Comparison of ENCODE assay signal across 8 mouse cellular contexts in genomic region chr19:5297903-5298800, GRCm38 (mm10). TPM values are rescaled to one million over a fixed set of nuclear protein-coding genes. Genes with fewer than 3 reads are reported as not detected.
DNase-seq lines count a peak whose midpoint lies in the region; ATAC-seq lines count a peak whose summit lies in the region.

Gene Gal3st3, plus strand, starts transcription at chr19:5298331.

- peak within 1 kb of the TSS; percentile 48 to 49 for H3K4me3 ChIP-seq in heart, embryonic 14.5 days (ENCODE audit: control insufficient read depth in 1 of 2, insufficient read depth in 1 of 2, low read depth in 1 of 2, low read length in 2 of 2)
- H3K4me3 ChIP-seq in neural tube, embryonic 14.5 days (ENCODE audit: low read depth, low read length) = peak within 1 kb of the TSS; percentile 69

- H3K4me2 ChIP-seq in heart, embryonic 14.5 days (ENCODE audit: low read length) = peak within 1 kb of the TSS; percentile 88
- peak within 1 kb of the TSS; percentile 61 for H3K4me2 ChIP-seq in neural tube, embryonic 14.5 days (ENCODE audit: low read depth, low read length)

- no peak for ATAC-seq in heart, embryonic 14.5 days (ENCODE audit: insufficient number of reproducible peaks, insufficient read depth, low FRiP score, low read depth)
- ATAC-seq in neural tube, embryonic 14.5 days (ENCODE audit: low read depth) = peak; percentile 55

- WGBS in heart, embryonic 14.5 days = 7% methylated on average over 32 of the region's 32 CpGs
- 5% methylated on average over 29 of the region's 32 CpGs for WGBS in neural tube, embryonic 14.5 days

- peak within 1 kb of the TSS; percentile 21 to 64; a peak in 3 of 4 replicates for H3K27ac ChIP-seq in heart, embryonic 14.5 days (replicated peaks in 1 of 2; ENCODE audit: control insufficient read depth in 1 of 2, insufficient read depth in 1 of 2, low read depth in 2 of 2, low read length in 2 of 2)
- H3K27ac ChIP-seq in neural tube, embryonic 14.5 days (ENCODE audit: low read depth, low read length) = peak within 1 kb of the TSS; percentile 85

- no peaks in the 10 kb centered on the region for H3K27me3 ChIP-seq in heart, embryonic 14.5 days (ENCODE audit: control insufficient read depth, insufficient read depth, low read length)
- no peaks in the 10 kb centered on the region for H3K27me3 ChIP-seq in neural tube, embryonic 14.5 days (ENCODE audit: control insufficient read depth, insufficient read depth, low read length)

- H3K9me3 ChIP-seq in heart, embryonic 14.5 days (ENCODE audit: control insufficient read depth, low read length) = no peaks in the 10 kb centered on the region
- no peaks in the 10 kb centered on the region for H3K9me3 ChIP-seq in neural tube, embryonic 14.5 days (ENCODE audit: control insufficient read depth, low read length)

- intact Hi-C loops in left cerebral cortex, postnatal 25 days (cut with DNase I) = loop anchor here (2.0 to 5.0 kb wide), 2 partner anchors 69 to 193 kb away; partner anchors contain the start of genes Banf1, Cfl1 and Eif1ad
- intact Hi-C loops in gastrocnemius, postnatal 14 days (cut with DNase I; ENCODE audit: low total_unique reads) = no loop called here

- H3K36me3 ChIP-seq in heart, embryonic 14.5 days (ENCODE audit: control insufficient read depth, insufficient read depth, low read length) = peaks cover 11% of the 10 kb centered on the region
- peaks cover 8% of the 10 kb centered on the region for H3K36me3 ChIP-seq in neural tube, embryonic 14.5 days (ENCODE audit: control insufficient read depth, insufficient read depth, low read length)

- H3K9ac ChIP-seq in heart, embryonic 14.5 days (ENCODE audit: low read length) = peak within 1 kb of the TSS; percentile 75
- H3K9ac ChIP-seq in neural tube, embryonic 14.5 days (replicated peaks; ENCODE audit: low read depth, low read length) = peak within 1 kb of the TSS; percentile 87

- DNase-seq in heart, adult 8-10 months (ENCODE audit: low spot score) = no peak
- DNase-seq in heart, postnatal 4 days = no peak
- peak; percentile 76 for DNase-seq in cerebellum, postnatal 10 days
- DNase-seq in left cerebral cortex, postnatal 25 days (ENCODE audit: low spot score in 2 of 2) = peak; percentile 62 to 69
- DNase-seq in gastrocnemius, postnatal 14 days = no peak
- DNase-seq in spleen, adult 12 weeks (ENCODE audit: low spot score) = no peak

- H3K4me1 ChIP-seq in heart, embryonic 14.5 days (ENCODE audit: control insufficient read depth in 2 of 2, insufficient read depth in 2 of 2, low read length in 2 of 2) = peaks cover 12 to 29% of the 10 kb centered on the region in 2 experiments
- H3K4me1 ChIP-seq in neural tube, embryonic 14.5 days (ENCODE audit: control insufficient read depth, insufficient read depth, low read length) = peaks cover 28% of the 10 kb centered on the region

RNA-seq across cellular contexts. Expression of gene Gal3st3, which starts in this region (rescaled TPM):
- total RNA-seq in heart, adult 8-10 months (2022) = 10 to 100 TPM; 22.3 to 32.9 (median 25.1) TPM
- total RNA-seq in heart, postnatal 4 days (2021) = 1 to 10 TPM; 7.4 to 9.3 TPM
- 6.4 and 6.7 TPM in 2 replicates for polyA plus RNA-seq in heart, embryonic 14.5 days (2014; fragmentation: Nextera tagmentation; extraction: Ambion mirVana)
- 10 to 100 TPM; 84.3 to 92.4 TPM for total RNA-seq in left cerebral cortex, postnatal 25 days (2021)
- 31.0 and 38.3 TPM in 2 replicates for polyA plus RNA-seq in neural tube, embryonic 14.5 days (2014; fragmentation: Nextera tagmentation; extraction: Ambion mirVana)
- under 1 TPM in 1 of 2 experiments, not detected in 1; 0.16 TPM for total RNA-seq in gastrocnemius, postnatal 14 days (2021)

Comparison
In these comparisons a context has a peak if more than half of its experiments do, and no peak if none do; other contexts are left out.
1. RNA of gene Gal3st3 (total RNA-seq): 84.3 to 92.4 TPM in left cerebral cortex, postnatal 25 days, 22.3 to 32.9 TPM in heart, adult 8-10 months and 7.4 to 9.3 TPM in heart, postnatal 4 days; 0.16 TPM in gastrocnemius, postnatal 14 days; every median in the first group is over 4 times any median in the second.
2. DNase-seq: peak in cerebellum, postnatal 10 days (2 of 2) and left cerebral cortex, postnatal 25 days (2 of 2); none in heart, adult 8-10 months (single experiment), heart, postnatal 4 days (single experiment), gastrocnemius, postnatal 14 days (single experiment) and spleen, adult 12 weeks (single experiment).